Mouse (Mus musculus): Measurements from ENCODE around the gene Jakmip3. TPM values are rescaled to one million over a fixed set of nuclear protein-coding genes. Genes with fewer than 3 reads are reported as not detected.

Gene Jakmip3
- polyA plus RNA-seq, 1 experiment, result not detected

DNA sequence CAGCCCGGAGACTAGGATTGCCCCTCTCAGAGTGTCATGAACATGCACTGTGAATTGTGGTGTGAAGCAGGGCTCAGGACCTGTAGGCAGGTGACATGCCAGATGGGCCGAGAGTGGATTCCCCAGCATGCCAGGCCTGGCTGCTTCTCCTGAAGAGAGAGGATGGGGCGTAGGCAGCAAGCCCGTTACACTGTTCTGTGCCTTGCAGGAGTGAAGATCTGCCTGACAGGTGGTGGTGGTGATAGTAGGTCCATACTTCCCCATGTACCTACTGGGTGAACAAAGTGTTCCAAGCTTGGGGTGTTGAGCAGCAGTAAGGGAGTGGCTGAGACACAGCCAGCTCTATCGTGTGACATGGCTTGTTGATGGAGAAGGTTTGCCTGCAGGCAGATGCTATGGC lies 152.6 kb downstream of the Jakmip3 start:
- H3K36me3 ChIP-seq (ENCODE audit: control insufficient read depth, insufficient read depth, low read length), result no peaks in the 10 kb centered on the region
- H3K4me3 ChIP-seq (ENCODE audit: low read depth, low read length), result no peak overlapping the region
- no peaks in the 10 kb centered on the region for H3K27me3 ChIP-seq (ENCODE audit: control insufficient read depth, insufficient read depth, low read length)
- no peaks in the 10 kb centered on the region for H3K4me1 ChIP-seq (ENCODE audit: control insufficient read depth, insufficient read depth, insufficient read length, low read length)
- no peak overlapping the region for H3K27ac ChIP-seq (ENCODE audit: insufficient read depth, low read depth, low read length)
- TF ChIP-seq CTCF (IDR thresholded peaks at IDR 0.05; ENCODE audit: extremely low read depth, insufficient read length, insufficient replicate concordance, low read depth, low read length), result no peak
- no peak for TF ChIP-seq POLR2A (IDR thresholded peaks at IDR 0.05; ENCODE audit: low read depth, low read length)
- 80% methylated on average over 5 of the region's 5 CpGs for WGBS

DNA sequence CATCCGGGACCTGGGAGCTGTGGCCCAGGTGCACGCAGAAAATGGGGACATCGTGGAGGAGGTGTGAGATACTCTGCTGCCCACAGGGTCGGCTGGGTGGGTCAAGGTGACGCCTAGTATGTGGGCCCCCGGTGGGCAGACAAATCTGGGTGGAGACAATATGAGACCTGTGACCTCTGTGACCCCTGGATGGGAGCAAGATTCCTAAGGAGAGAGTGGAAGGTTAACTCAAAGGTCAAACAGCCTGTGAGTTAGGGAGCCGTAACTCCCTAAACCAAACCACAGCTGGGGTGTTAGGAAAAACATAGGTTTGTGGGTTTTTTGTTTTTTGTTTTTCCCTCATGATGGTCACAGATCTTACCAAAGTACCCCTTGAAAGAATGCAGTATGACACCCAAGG lies 153.3 kb downstream of the Jakmip3 start:
- no peaks in the 10 kb centered on the region for H3K36me3 ChIP-seq (ENCODE audit: control insufficient read depth, insufficient read depth, low read length)
- WGBS, result 71% methylated on average over 7 of the region's 7 CpGs
- H3K4me3 ChIP-seq (ENCODE audit: low read depth, low read length), result no peak overlapping the region
- TF ChIP-seq CTCF (IDR thresholded peaks at IDR 0.05; ENCODE audit: extremely low read depth, insufficient read length, insufficient replicate concordance, low read depth, low read length), result no peak
- no peak for TF ChIP-seq POLR2A (IDR thresholded peaks at IDR 0.05; ENCODE audit: low read depth, low read length)
- H3K27ac ChIP-seq (ENCODE audit: insufficient read depth, low read depth, low read length), result no peak overlapping the region
- no peaks in the 10 kb centered on the region for H3K27me3 ChIP-seq (ENCODE audit: control insufficient read depth, insufficient read depth, low read length)
- no peaks in the 10 kb centered on the region for H3K4me1 ChIP-seq (ENCODE audit: control insufficient read depth, insufficient read depth, insufficient read length, low read length)

DNA sequence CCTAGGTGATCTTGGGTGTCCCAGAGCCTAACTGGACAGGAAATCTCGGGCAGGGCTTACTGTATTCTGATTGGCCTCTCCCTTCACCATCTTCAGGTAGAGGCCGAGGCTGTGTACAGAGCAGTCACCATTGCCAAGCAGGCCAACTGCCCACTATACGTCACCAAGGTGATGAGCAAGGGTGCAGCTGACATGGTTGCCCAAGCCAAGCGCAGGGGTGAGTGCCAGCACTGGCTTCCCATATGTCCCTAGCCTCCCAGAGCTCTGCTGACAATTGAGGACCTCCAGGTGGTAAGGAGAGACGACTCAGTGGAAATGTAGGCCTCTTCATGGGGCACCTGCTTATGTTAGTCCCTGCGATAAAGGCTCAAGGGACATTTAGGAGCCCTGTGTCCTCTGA lies 154.2 kb downstream of the Jakmip3 start:
- Histone ChIP-seq H3K4me1 (ENCODE audit: control insufficient read depth, insufficient read depth, insufficient read length, low read length) (no peaks in the 10 kb centered on the region), H3K36me3 (ENCODE audit: control insufficient read depth, insufficient read depth, low read length) (no peaks in the 10 kb centered on the region), H3K27ac (ENCODE audit: insufficient read depth, low read depth, low read length) (no peak overlapping the region), H3K4me3 (ENCODE audit: low read depth, low read length) (no peak overlapping the region), H3K27me3 (ENCODE audit: control insufficient read depth, insufficient read depth, low read length) (no peaks in the 10 kb centered on the region)
- TF ChIP-seq CTCF (IDR thresholded peaks at IDR 0.05; ENCODE audit: extremely low read depth, insufficient read length, insufficient replicate concordance, low read depth, low read length) (no peak), POLR2A (IDR thresholded peaks at IDR 0.05; ENCODE audit: low read depth, low read length) (no peak)
- WGBS, result 75% methylated on average over 6 of the region's 6 CpGs

DNA sequence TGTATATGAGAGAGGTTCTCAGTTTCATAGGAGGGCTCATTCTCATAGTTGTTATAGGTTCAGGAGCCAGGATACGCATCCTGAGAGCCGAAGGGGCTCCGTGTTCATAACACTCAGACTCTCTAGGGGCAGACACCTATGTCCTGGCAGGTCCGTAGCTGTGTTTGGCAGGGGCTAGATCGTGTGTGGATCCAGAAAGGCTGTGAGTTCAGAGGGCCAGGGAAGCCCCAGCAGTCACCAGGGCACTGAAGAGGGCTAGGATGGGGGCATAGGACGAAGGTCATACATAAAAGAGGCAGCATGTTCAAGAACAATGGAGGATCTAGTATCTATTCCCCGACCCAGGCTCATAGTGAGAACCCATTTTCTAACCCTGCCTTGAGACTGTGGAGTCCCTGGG lies 154.8 kb downstream of the Jakmip3 start:
- H3K27ac ChIP-seq (ENCODE audit: insufficient read depth, low read depth, low read length), result no peak overlapping the region
- no peak overlapping the region for H3K4me3 ChIP-seq (ENCODE audit: low read depth, low read length)
- 79% methylated on average over 7 of the region's 7 CpGs for WGBS
- H3K4me1 ChIP-seq (ENCODE audit: control insufficient read depth, insufficient read depth, insufficient read length, low read length), result no peaks in the 10 kb centered on the region
- no peak for TF ChIP-seq CTCF (IDR thresholded peaks at IDR 0.05; ENCODE audit: extremely low read depth, insufficient read length, insufficient replicate concordance, low read depth, low read length)
- TF ChIP-seq POLR2A (IDR thresholded peaks at IDR 0.05; ENCODE audit: low read depth, low read length), result no peak
- no peaks in the 10 kb centered on the region for H3K36me3 ChIP-seq (ENCODE audit: control insufficient read depth, insufficient read depth, low read length)
- H3K27me3 ChIP-seq (ENCODE audit: control insufficient read depth, insufficient read depth, low read length), result no peaks in the 10 kb centered on the region

DNA sequence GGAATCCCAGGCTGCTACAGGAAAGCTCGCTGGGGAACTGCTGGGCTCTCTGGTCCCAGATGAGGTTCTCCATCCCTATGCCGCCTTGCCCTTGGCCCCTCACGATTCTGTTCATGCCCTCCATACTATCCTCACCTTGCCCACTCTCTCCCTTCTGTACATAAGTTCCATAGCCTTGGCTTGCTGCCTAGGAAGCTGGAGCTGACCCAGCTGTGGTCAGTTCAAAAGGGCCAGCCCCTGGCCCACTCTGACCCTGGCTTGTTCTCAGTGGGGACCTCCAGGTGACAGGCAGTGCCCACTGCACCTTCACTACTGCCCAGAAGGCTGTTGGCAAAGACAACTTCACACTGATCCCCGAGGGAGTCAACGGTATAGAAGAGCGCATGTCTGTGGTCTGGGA lies 155.9 kb downstream of the Jakmip3 start:
- Histone ChIP-seq H3K27ac (ENCODE audit: insufficient read depth, low read depth, low read length) (no peak overlapping the region), H3K4me1 (ENCODE audit: control insufficient read depth, insufficient read depth, insufficient read length, low read length) (no peaks in the 10 kb centered on the region), H3K27me3 (ENCODE audit: control insufficient read depth, insufficient read depth, low read length) (no peaks in the 10 kb centered on the region), H3K4me3 (ENCODE audit: low read depth, low read length) (no peak overlapping the region), H3K36me3 (ENCODE audit: control insufficient read depth, insufficient read depth, low read length) (no peaks in the 10 kb centered on the region)
- TF ChIP-seq POLR2A (IDR thresholded peaks at IDR 0.05; ENCODE audit: low read depth, low read length) (no peak), CTCF (IDR thresholded peaks at IDR 0.05; ENCODE audit: extremely low read depth, insufficient read length, insufficient replicate concordance, low read depth, low read length) (no peak)
- WGBS, result 83% methylated on average over 6 of the region's 6 CpGs

DNA sequence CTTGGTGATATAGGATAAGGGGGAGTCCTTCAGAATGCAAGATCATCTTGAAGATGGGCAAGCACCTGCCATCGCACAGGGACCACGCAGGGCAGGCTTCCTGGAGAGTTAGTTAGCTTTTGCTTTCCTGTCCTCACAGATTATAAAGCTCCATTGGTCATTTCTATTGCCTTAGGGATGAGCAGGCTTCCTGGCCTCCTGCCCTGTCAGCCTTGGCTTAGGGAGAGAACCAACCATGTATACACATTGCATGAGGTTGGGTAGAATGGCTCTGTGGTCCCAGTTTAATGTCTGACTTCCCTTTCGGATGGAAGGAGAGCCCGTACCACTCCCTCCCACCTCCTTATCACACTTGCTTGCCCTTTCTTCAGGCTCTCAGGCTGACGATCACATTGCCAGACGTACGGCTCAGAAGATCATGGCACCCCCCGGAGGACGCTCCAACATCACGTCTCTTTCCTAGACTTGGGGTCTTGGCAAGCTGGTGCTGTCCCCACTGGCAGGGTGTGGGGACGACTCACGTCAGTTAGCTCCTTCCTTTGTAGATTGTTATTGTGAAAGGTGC lies 160.1 kb downstream of the Jakmip3 start:
- H3K27ac ChIP-seq (ENCODE audit: insufficient read depth, low read depth, low read length), result no peak overlapping the region
- no peaks in the 10 kb centered on the region for H3K4me1 ChIP-seq (ENCODE audit: control insufficient read depth, insufficient read depth, insufficient read length, low read length)
- no peaks in the 10 kb centered on the region for H3K27me3 ChIP-seq (ENCODE audit: control insufficient read depth, insufficient read depth, low read length)
- WGBS, result 68% methylated on average over 12 of the region's 12 CpGs
- TF ChIP-seq POLR2A (IDR thresholded peaks at IDR 0.05; ENCODE audit: low read depth, low read length), result no peak
- no peak for TF ChIP-seq CTCF (IDR thresholded peaks at IDR 0.05; ENCODE audit: extremely low read depth, insufficient read length, insufficient replicate concordance, low read depth, low read length)
- no peak overlapping the region for H3K4me3 ChIP-seq (ENCODE audit: low read depth, low read length)
- H3K36me3 ChIP-seq (ENCODE audit: control insufficient read depth, insufficient read depth, low read length), result no peaks in the 10 kb centered on the region

DNA sequence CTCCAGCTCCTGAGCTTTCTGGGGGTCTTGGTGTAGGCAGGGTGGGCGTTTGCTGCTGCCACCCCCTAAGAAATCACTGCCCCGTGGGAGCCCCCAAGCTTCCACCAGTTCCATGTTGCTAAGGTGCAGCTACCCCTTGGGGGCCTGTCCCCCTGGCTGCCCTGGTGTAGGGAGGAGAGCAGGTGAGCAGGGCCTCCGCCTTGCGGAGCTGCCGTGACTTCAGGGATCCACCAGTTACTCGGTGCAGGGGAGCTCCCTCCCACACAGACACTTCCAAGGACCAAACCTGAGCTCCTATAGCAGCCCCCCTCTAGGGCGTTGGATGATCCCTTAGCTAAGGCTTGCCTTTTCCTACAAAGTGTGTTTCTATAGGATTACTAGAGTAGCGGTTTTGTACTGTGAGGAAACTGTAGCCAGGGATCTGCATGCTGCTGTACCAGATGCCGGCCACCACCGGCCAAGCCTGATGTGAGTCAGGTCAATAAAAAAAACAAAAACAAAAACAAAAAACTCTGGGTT lies 160.8 kb downstream of the Jakmip3 start:
- H3K4me1 ChIP-seq (ENCODE audit: control insufficient read depth, insufficient read depth, insufficient read length, low read length), result no peaks in the 10 kb centered on the region
- no peak overlapping the region for H3K27ac ChIP-seq (ENCODE audit: insufficient read depth, low read depth, low read length)
- no peaks in the 10 kb centered on the region for H3K27me3 ChIP-seq (ENCODE audit: control insufficient read depth, insufficient read depth, low read length)
- H3K4me3 ChIP-seq (ENCODE audit: low read depth, low read length), result no peak overlapping the region
- no peak for TF ChIP-seq POLR2A (IDR thresholded peaks at IDR 0.05; ENCODE audit: low read depth, low read length)
- no peak for TF ChIP-seq CTCF (IDR thresholded peaks at IDR 0.05; ENCODE audit: extremely low read depth, insufficient read length, insufficient replicate concordance, low read depth, low read length)
- H3K36me3 ChIP-seq (ENCODE audit: control insufficient read depth, insufficient read depth, low read length), result no peaks in the 10 kb centered on the region
- WGBS, result 73% methylated on average over 10 of the region's 10 CpGs
